Mouse (Mus musculus) lung, postnatal 0 days (tissue): ENCODE measurements around the gene Afap1.

ENCODE experiments used
- CTCF ChIP-seq: IDR thresholded peaks from 2 replicates; pipeline ENCODE4 v1.5.1; 2016; ENCODE audit warnings: antibody characterized with exemption, mild to moderate bottlenecking
- EP300 ChIP-seq: IDR thresholded peaks from 2 replicates; pipeline ENCODE4 v1.6.1; 2016; ENCODE audit warnings: antibody characterized with exemption, mild to moderate bottlenecking, control low read depth

DNA sequence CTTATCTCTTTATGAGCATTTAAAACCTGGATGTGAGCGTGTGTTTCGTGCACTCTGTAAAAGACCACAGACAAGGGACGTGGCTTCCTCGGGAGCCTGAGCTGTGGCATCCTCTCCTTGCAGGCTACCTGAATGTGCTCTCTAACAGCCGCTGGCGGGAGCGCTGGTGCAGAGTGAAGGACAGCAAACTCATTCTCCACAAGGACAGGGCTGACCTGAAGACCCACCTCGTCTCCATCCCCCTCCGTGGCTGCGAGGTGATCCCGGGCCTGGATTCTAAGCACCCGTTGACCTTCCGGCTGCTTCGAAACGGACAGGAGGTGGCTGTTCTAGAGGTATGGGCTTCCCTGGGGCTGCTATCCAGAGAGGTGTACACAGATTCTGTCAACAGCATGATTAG lies 81.1 kb downstream of the Afap1 start:
- no peak for TF ChIP-seq CTCF
- no peak for TF ChIP-seq EP300
